Mouse (Mus musculus): ENCODE data around the gene Tomm40l. TPM values are rescaled to one million over a fixed set of nuclear protein-coding genes. Genes with fewer than 3 reads are reported as not detected.
A peak's percentile ranks its signal among the peaks of the same experiment; 100 is the strongest.

The Tomm40l gene
- polyA plus RNA-seq, 1 experiment from 2014 or later, result 44.1 TPM

- H3K9ac ChIP-seq (replicated peaks; ENCODE audit: low read length), result no peak overlapping the region
- peaks cover 8% of the 10 kb centered on the region for H3K27me3 ChIP-seq (ENCODE audit: insufficient read depth, low read length)
- ATAC-seq (ENCODE audit: low FRiP score, low TSS enrichment), result peak; percentile 47
- H3K4me1 ChIP-seq (ENCODE audit: insufficient read depth, low read length), result peaks cover 21% of the 10 kb centered on the region
- peak overlapping the region; percentile 21; the same call in 1 of the 2 replicates for H3K27ac ChIP-seq (ENCODE audit: low read length)
- no peaks in the 10 kb centered on the region for H3K36me3 ChIP-seq (ENCODE audit: insufficient read depth, low read length)
- no peaks in the 10 kb centered on the region for H3K9me3 ChIP-seq (ENCODE audit: low read length)
- H3K4me3 ChIP-seq (ENCODE audit: low read length), result no peak overlapping the region
- H3K4me2 ChIP-seq (replicated peaks; ENCODE audit: low read depth, low read length), result no peak overlapping the region; the same call in 1 of the 2 replicates
- 33% methylated on average over 8 of the region's 8 CpGs for WGBS
Measured at GRCm38 (mm10) chr1:171189046-171189445, 33.3 kb downstream of the Tomm40l start.

- Histone ChIP-seq H3K27ac (ENCODE audit: low read length) (no peak overlapping the region), H3K4me3 (ENCODE audit: low read length) (no peak overlapping the region), H3K9me3 (ENCODE audit: low read length) (no peaks in the 10 kb centered on the region), H3K27me3 (ENCODE audit: insufficient read depth, low read length) (peaks cover 4% of the 10 kb centered on the region; the same call in 1 of the 2 replicates), H3K9ac (replicated peaks; ENCODE audit: low read length) (no peak overlapping the region), H3K36me3 (ENCODE audit: insufficient read depth, low read length) (no peaks in the 10 kb centered on the region), H3K4me1 (ENCODE audit: insufficient read depth, low read length) (peaks cover 15% of the 10 kb centered on the region), H3K4me2 (replicated peaks; ENCODE audit: low read depth, low read length) (no peak overlapping the region)
- ATAC-seq (ENCODE audit: low FRiP score, low TSS enrichment), result no peak
- 54% methylated on average over 13 of the region's 13 CpGs for WGBS
Measured at GRCm38 (mm10) chr1:171187851-171188700, 34.2 kb downstream of the Tomm40l start.

- no peak overlapping the region for H3K27ac ChIP-seq (ENCODE audit: low read length)
- no peak overlapping the region for H3K9ac ChIP-seq (replicated peaks; ENCODE audit: low read length)
- H3K4me3 ChIP-seq (ENCODE audit: low read length), result no peak overlapping the region
- no peaks in the 10 kb centered on the region for H3K9me3 ChIP-seq (ENCODE audit: low read length)
- H3K36me3 ChIP-seq (ENCODE audit: insufficient read depth, low read length), result no peaks in the 10 kb centered on the region
- no peak for ATAC-seq (ENCODE audit: low FRiP score, low TSS enrichment)
- 73% methylated on average over 8 of the region's 8 CpGs for WGBS
- H3K27me3 ChIP-seq (ENCODE audit: insufficient read depth, low read length), result no peaks in the 10 kb centered on the region
- H3K4me2 ChIP-seq (replicated peaks; ENCODE audit: low read depth, low read length), result no peak overlapping the region
- H3K4me1 ChIP-seq (ENCODE audit: insufficient read depth, low read length), result peaks cover 11% of the 10 kb centered on the region
Measured at GRCm38 (mm10) chr1:171185655-171186054, 36.7 kb downstream of the Tomm40l start.

- Histone ChIP-seq H3K4me3 (ENCODE audit: low read length) (no peak overlapping the region), H3K4me2 (replicated peaks; ENCODE audit: low read depth, low read length) (no peak overlapping the region), H3K9ac (replicated peaks; ENCODE audit: low read length) (no peak overlapping the region), H3K27ac (ENCODE audit: low read length) (peak overlapping the region; percentile 27; the same call in 1 of the 2 replicates), H3K9me3 (ENCODE audit: low read length) (no peaks in the 10 kb centered on the region), H3K4me1 (ENCODE audit: insufficient read depth, low read length) (peaks cover 6% of the 10 kb centered on the region), H3K27me3 (ENCODE audit: insufficient read depth, low read length) (no peaks in the 10 kb centered on the region), H3K36me3 (ENCODE audit: insufficient read depth, low read length) (no peaks in the 10 kb centered on the region)
- ATAC-seq (ENCODE audit: low FRiP score, low TSS enrichment), result no peak
- 65% methylated on average over 7 of the region's 7 CpGs for WGBS
Measured at GRCm38 (mm10) chr1:171184314-171184713, 38.0 kb downstream of the Tomm40l start.

GRCm38 (mm10) chr1:171183620-171184019, 38.7 kb downstream of the Tomm40l start:
- H3K27ac ChIP-seq (ENCODE audit: low read length), result peak overlapping the region; percentile 31; the same call in 1 of the 2 replicates
- WGBS, result 62% methylated on average over 3 of the region's 3 CpGs
- ATAC-seq (ENCODE audit: low FRiP score, low TSS enrichment), result no peak

GRCm38 (mm10) chr1:171183025-171183424, 39.3 kb downstream of the Tomm40l start:
- no peak for ATAC-seq (ENCODE audit: low FRiP score, low TSS enrichment)
- no peaks in the 10 kb centered on the region for H3K36me3 ChIP-seq (ENCODE audit: insufficient read depth, low read length)
- 85% methylated on average over 3 of the region's 3 CpGs for WGBS

More at GRCm38 (mm10) chr1:171183620-171184019, 38.7 kb downstream of the Tomm40l start:
- H3K9ac ChIP-seq (replicated peaks; ENCODE audit: low read length), result no peak overlapping the region
- H3K36me3 ChIP-seq (ENCODE audit: insufficient read depth, low read length), result no peaks in the 10 kb centered on the region
- H3K9me3 ChIP-seq (ENCODE audit: low read length), result no peaks in the 10 kb centered on the region
- no peak overlapping the region for H3K4me2 ChIP-seq (replicated peaks; ENCODE audit: low read depth, low read length)
- no peaks in the 10 kb centered on the region; the same call in 1 of the 2 replicates for H3K4me1 ChIP-seq (ENCODE audit: insufficient read depth, low read length)
- H3K27me3 ChIP-seq (ENCODE audit: insufficient read depth, low read length), result no peaks in the 10 kb centered on the region
- no peak overlapping the region for H3K4me3 ChIP-seq (ENCODE audit: low read length)

GRCm38 (mm10) chr1:171179487-171180171, 42.7 kb downstream of the Tomm40l start:
- WGBS, result 72% methylated on average over 5 of the region's 5 CpGs
- Histone ChIP-seq H3K9ac (replicated peaks; ENCODE audit: low read length) (no peak overlapping the region), H3K4me1 (ENCODE audit: insufficient read depth, low read length) (no peaks in the 10 kb centered on the region), H3K27me3 (ENCODE audit: insufficient read depth, low read length) (no peaks in the 10 kb centered on the region), H3K9me3 (ENCODE audit: low read length) (no peaks in the 10 kb centered on the region), H3K4me2 (replicated peaks; ENCODE audit: low read depth, low read length) (no peak overlapping the region), H3K27ac (ENCODE audit: low read length) (no peak overlapping the region), H3K4me3 (ENCODE audit: low read length) (no peak overlapping the region), H3K36me3 (ENCODE audit: insufficient read depth, low read length) (no peaks in the 10 kb centered on the region)
- ATAC-seq (ENCODE audit: low FRiP score, low TSS enrichment), result no peak

More at GRCm38 (mm10) chr1:171183025-171183424, 39.3 kb downstream of the Tomm40l start:
- no peak overlapping the region for H3K4me3 ChIP-seq (ENCODE audit: low read length)
- H3K27ac ChIP-seq (ENCODE audit: low read length), result no peak overlapping the region
- no peak overlapping the region for H3K9ac ChIP-seq (replicated peaks; ENCODE audit: low read length)
- no peak overlapping the region for H3K4me2 ChIP-seq (replicated peaks; ENCODE audit: low read depth, low read length)
- no peaks in the 10 kb centered on the region for H3K27me3 ChIP-seq (ENCODE audit: insufficient read depth, low read length)
- no peaks in the 10 kb centered on the region for H3K9me3 ChIP-seq (ENCODE audit: low read length)
- no peaks in the 10 kb centered on the region for H3K4me1 ChIP-seq (ENCODE audit: insufficient read depth, low read length)

GRCm38 (mm10) chr1:171172779-171173178, 49.5 kb downstream of the Tomm40l start:
- Histone ChIP-seq H3K9me3 (ENCODE audit: low read length) (no peaks in the 10 kb centered on the region), H3K4me3 (ENCODE audit: low read length) (no peak overlapping the region), H3K4me1 (ENCODE audit: insufficient read depth, low read length) (peaks cover 4% of the 10 kb centered on the region; the same call in 1 of the 2 replicates), H3K27ac (ENCODE audit: low read length) (no peak overlapping the region), H3K9ac (replicated peaks; ENCODE audit: low read length) (no peak overlapping the region), H3K36me3 (ENCODE audit: insufficient read depth, low read length) (no peaks in the 10 kb centered on the region), H3K4me2 (replicated peaks; ENCODE audit: low read depth, low read length) (no peak overlapping the region), H3K27me3 (ENCODE audit: insufficient read depth, low read length) (no peaks in the 10 kb centered on the region)
- 97% methylated on average over 8 of the region's 8 CpGs for WGBS
- ATAC-seq (ENCODE audit: low FRiP score, low TSS enrichment), result no peak

- Histone ChIP-seq H3K4me1 (ENCODE audit: insufficient read depth, low read length) (peaks cover 4% of the 10 kb centered on the region; the same call in 1 of the 2 replicates), H3K27me3 (ENCODE audit: insufficient read depth, low read length) (no peaks in the 10 kb centered on the region), H3K4me3 (ENCODE audit: low read length) (no peak overlapping the region), H3K27ac (ENCODE audit: low read length) (peak overlapping the region; percentile 41), H3K9ac (replicated peaks; ENCODE audit: low read length) (no peak overlapping the region), H3K36me3 (ENCODE audit: insufficient read depth, low read length) (no peaks in the 10 kb centered on the region), H3K9me3 (ENCODE audit: low read length) (no peaks in the 10 kb centered on the region), H3K4me2 (replicated peaks; ENCODE audit: low read depth, low read length) (no peak overlapping the region)
- ATAC-seq (ENCODE audit: low FRiP score, low TSS enrichment), result peak; percentile 73
- WGBS, result 33% methylated on average over 3 of the region's 3 CpGs
Measured at GRCm38 (mm10) chr1:171171138-171171537, 51.2 kb downstream of the Tomm40l start.
